Mouse (Mus musculus): Measurements from ENCODE around the gene Sf1.
A peak's percentile ranks its signal among the peaks of the same experiment; 100 is the strongest.

Gene Sf1

GRCm38 (mm10) chr19:6341453-6342077 is 21.9 kb upstream of the Sf1 start:
- DNase-seq (ENCODE audit: low spot score): no peak

GRCm38 (mm10) chr19:6342276-6342933 is 21.1 kb upstream of the Sf1 start:
- DNase-seq (ENCODE audit: low spot score): no peak

DNA sequence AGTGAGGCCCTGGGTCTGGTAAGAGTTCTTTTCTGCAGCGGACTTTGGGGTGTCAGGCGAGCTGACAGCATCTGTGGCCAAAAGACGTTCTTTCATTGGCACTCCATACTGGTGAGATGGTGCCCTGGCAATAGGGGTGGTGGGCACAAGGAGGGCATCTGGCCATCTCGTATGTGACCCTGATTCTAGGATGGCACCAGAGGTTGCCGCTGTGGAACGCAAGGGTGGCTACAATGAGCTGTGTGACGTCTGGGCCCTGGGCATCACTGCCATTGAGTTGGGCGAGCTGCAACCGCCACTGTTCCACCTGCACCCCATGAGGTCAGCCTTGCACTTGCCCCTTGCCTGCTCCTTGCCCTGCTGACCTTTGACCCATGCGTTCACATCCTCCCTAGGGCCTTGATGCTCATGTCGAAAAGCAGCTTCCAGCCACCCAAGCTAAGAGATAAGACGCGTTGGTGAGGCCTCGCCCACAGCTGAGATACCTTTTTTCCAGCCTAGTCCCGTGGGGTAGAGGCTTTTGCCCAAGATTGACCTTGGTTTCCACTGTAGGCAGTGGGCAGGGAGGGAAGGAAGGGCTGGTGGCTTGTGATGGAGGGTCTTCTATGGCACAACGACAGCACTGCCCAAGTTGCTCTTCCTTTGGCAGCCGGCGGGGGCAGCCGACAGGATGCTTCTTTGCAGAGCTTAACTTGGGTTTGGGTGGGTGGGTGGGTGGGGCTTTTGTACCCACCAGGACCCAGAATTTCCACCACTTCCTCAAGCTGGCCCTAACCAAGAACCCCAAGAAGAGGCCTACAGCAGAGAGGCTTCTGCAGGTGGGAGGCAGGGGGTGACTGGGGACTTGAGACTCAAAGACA is 20.2 kb upstream of the Sf1 start:
- no peak for DNase-seq (ENCODE audit: low spot score)

- DNase-seq (ENCODE audit: low spot score): no peak
Observed at GRCm38 (mm10) chr19:6343996-6344395, 19.5 kb upstream of the Sf1 start.

DNA sequence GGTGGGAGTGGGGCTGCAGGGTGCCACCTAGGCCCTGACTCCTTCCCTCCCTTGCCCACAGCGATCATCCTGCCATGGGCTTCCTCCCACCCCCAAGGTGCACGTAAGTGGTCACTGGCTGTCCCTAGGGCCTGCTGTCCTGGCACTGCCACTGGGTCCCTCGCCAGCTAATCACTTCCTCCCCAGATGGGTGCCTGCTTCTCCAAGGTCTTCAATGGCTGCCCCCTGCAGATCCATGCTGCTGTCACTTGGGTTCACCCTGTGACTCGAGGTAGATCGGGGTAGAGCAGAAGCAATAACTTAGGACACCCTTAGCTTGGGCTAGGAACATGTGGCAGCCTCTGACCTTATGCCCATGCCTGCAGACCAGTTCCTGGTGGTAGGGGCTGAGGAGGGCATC is 17.5 kb upstream of the Sf1 start:
- DNase-seq (ENCODE audit: low spot score): no peak

DNA sequence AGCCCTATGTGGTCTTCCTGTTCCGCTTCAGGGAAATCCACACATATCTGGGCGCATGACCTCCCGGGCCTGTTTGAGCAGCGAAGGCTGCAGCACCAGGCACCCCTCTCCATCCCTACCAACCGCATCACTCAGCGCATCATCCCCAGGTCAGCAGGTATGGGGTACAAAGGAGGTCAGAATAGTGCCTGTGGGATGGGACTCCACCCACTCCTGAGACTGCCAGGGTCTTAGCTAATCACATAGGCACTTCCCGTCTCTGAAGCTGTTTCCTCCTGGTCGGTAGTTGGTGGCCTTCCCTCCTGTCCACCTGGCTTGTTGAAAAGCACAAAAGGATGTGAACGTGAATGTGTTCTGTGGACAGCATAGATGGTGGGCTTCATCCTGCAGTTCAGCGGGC is 16.8 kb upstream of the Sf1 start:
- no peak for DNase-seq (ENCODE audit: low spot score)

GRCm38 (mm10) chr19:6347615-6348014 is 15.9 kb upstream of the Sf1 start:
- no peak for DNase-seq (ENCODE audit: low spot score)

- no peak for DNase-seq (ENCODE audit: low spot score)
Observed at GRCm38 (mm10) chr19:6348717-6349116, 14.8 kb upstream of the Sf1 start.

- DNase-seq (ENCODE audit: low spot score): no peak
Observed at GRCm38 (mm10) chr19:6349215-6349983, 14.1 kb upstream of the Sf1 start.

GRCm38 (mm10) chr19:6351431-6352106 is 11.9 kb upstream of the Sf1 start:
- no peak for DNase-seq (ENCODE audit: low spot score)

GRCm38 (mm10) chr19:6352107-6352505 is 11.4 kb upstream of the Sf1 start:
- DNase-seq (ENCODE audit: low spot score): no peak

- DNase-seq (ENCODE audit: low spot score): no peak
Observed at GRCm38 (mm10) chr19:6354030-6354429, 9.5 kb upstream of the Sf1 start.

DNA sequence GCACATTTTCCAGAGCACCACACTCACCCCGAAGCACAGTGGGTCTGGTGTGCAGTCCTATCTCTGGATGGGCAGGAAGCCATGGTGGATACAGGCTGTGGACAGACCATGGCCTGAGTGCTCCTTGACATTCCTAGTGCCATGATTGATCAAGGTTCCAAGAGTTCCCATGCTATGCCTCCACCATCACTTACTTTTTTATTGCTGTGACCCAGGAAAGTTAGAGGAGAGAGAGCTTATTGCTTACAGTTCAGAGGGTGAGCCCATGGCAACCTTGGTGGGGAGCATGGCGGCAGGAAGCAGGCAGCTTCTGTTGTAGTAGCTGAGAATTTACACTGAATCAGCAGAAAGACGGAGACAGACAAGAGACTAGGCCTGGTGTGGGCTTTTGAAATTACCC is 2.2 kb upstream of the Sf1 start:
- DNase-seq (ENCODE audit: low spot score): no peak

- DNase-seq (ENCODE audit: low spot score): no peak
Observed at GRCm38 (mm10) chr19:6363091-6363410, 439 bp upstream of the Sf1 start.

GRCm38 (mm10) chr19:6364317-6364725 is 831 bp downstream of the Sf1 start:
- DNase-seq (ENCODE audit: low spot score): peak; percentile 89

GRCm38 (mm10) chr19:6364842-6365241 is 1.4 kb downstream of the Sf1 start:
- DNase-seq (ENCODE audit: low spot score): no peak

DNA sequence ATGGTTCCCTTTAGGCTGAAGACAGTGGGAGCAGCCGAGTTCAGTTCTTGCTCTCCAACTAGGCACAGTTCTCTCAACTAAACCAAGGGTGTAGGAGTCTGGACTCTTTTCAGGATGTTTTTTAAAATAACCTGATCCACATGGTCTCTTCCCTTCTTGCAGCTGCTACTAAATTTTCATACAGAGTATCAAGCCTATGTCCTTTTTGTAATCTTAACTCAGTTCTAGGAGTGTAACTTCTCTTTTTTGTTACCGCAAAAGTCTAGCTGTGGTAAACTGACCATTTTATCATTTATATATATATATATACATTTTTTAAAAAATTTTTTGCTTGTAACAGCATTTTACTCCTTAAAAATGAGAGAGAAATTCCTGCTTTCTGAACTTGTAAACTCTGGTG is 6.7 kb downstream of the Sf1 start:
- DNase-seq (ENCODE audit: low spot score): no peak

- no peak for DNase-seq (ENCODE audit: low spot score)
Observed at GRCm38 (mm10) chr19:6372433-6372832, 8.9 kb downstream of the Sf1 start.

- DNase-seq (ENCODE audit: low spot score): peak; percentile 60
Observed at GRCm38 (mm10) chr19:6373539-6374400, 10.3 kb downstream of the Sf1 start.

DNA sequence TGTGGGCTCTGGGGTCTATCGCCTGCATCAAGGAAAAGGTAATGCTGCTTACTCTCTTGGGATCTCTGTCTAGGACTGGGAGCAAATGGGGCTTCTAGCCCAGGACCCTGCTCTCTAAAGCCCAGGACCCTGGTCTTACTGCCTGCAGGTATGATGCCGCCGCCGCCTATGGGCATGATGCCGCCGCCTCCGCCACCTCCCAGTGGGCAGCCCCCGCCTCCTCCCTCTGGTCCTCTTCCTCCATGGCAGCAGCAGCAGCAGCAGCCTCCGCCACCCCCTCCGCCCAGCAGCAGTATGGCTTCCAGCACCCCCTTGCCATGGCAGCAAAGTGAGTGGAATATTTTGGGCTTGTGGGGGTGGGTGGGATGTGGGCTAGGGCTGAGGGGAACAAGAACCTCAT is 11.1 kb downstream of the Sf1 start:
- no peak for DNase-seq (ENCODE audit: low spot score)

All from ovary, postnatal 10 days (tissue).